Mouse (Mus musculus): ENCODE results near the gene Amacr. TPM values are rescaled to one million over a fixed set of nuclear protein-coding genes. Genes with fewer than 3 reads are reported as not detected.

Amacr gene
- polyA plus RNA-seq, 1 experiment from 2014 or later, result 15.5 TPM

- Histone ChIP-seq H3K4me2 (ENCODE audit: low read depth, low read length) (no peak overlapping the region), H3K4me3 (ENCODE audit: low read depth, low read length) (no peak overlapping the region), H3K4me1 (ENCODE audit: control insufficient read depth, insufficient read depth, low read length) (no peaks in the 10 kb centered on the region), H3K27ac (replicated peaks; ENCODE audit: low read depth, low read length) (no peak overlapping the region), H3K36me3 (replicated peaks; ENCODE audit: control insufficient read depth, insufficient read depth, low read depth, low read length) (no peaks in the 10 kb centered on the region), H3K27me3 (ENCODE audit: control insufficient read depth, insufficient read depth, low read length) (no peaks in the 10 kb centered on the region), H3K9me3 (replicated peaks; ENCODE audit: control insufficient read depth, low read length) (no peaks in the 10 kb centered on the region), H3K9ac (replicated peaks; ENCODE audit: low read length) (no peak overlapping the region)
- ATAC-seq (replicated peaks; ENCODE audit: insufficient number of reproducible peaks, low FRiP score, low TSS enrichment, low read depth) (no peak), DNase-seq (ENCODE audit: low spot score) (no peak)
- WGBS, result 79% methylated on average over 1 of the region's 1 CpGs
These were observed 28.1 kb upstream of the Amacr start for GRCm38 (mm10) chr15:10953465-10953864.

DNA sequence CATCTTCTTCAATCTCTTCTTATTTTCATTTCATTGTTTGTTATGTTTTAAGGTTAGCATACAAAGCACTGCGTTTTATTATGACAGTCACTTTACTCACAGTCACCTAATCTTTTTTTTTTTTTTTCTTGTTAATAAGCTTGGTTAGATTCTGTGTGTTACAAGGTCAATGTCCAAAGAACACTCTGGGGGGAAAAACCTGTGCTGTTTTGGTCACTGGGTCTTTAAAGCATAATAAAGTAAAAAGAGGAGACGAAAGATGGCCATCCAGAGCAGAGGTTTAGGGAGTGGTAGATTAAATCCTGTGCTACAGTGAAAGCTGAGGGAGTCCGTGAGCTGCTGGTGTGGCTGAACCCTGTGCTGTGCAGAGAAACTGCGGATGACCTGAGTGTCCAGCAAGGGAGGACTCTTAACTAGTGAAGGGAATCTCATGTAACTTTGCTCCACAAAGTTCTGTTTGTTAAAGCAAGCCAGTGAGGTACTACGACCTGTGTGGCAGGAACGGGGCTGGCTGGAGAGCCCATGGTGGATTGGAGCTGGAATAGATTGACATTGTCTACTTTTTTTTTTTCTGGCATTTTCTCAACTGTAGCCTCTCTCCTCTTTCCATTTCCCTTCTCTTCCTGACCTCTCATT, 27.1 kb upstream of the Amacr start:
- Histone ChIP-seq H3K9ac (replicated peaks; ENCODE audit: low read length) (no peak overlapping the region), H3K4me2 (ENCODE audit: low read depth, low read length) (no peak overlapping the region), H3K27ac (replicated peaks; ENCODE audit: low read depth, low read length) (no peak overlapping the region), H3K4me3 (ENCODE audit: low read depth, low read length) (no peak overlapping the region), H3K36me3 (replicated peaks; ENCODE audit: control insufficient read depth, insufficient read depth, low read depth, low read length) (no peaks in the 10 kb centered on the region), H3K27me3 (ENCODE audit: control insufficient read depth, insufficient read depth, low read length) (no peaks in the 10 kb centered on the region), H3K9me3 (replicated peaks; ENCODE audit: control insufficient read depth, low read length) (no peaks in the 10 kb centered on the region), H3K4me1 (ENCODE audit: control insufficient read depth, insufficient read depth, low read length) (no peaks in the 10 kb centered on the region)
- ATAC-seq (replicated peaks; ENCODE audit: insufficient number of reproducible peaks, low FRiP score, low TSS enrichment, low read depth), result no peak
- 87% methylated on average over 6 of the region's 6 CpGs for WGBS
- DNase-seq (ENCODE audit: low spot score), result no peak

- H3K9me3 ChIP-seq (replicated peaks; ENCODE audit: control insufficient read depth, low read length), result no peaks in the 10 kb centered on the region
- H3K4me3 ChIP-seq (ENCODE audit: low read depth, low read length), result no peak overlapping the region
- no peaks in the 10 kb centered on the region for H3K27me3 ChIP-seq (ENCODE audit: control insufficient read depth, insufficient read depth, low read length)
- DNase-seq (ENCODE audit: low spot score), result no peak
- no peak overlapping the region for H3K9ac ChIP-seq (replicated peaks; ENCODE audit: low read length)
- H3K27ac ChIP-seq (replicated peaks; ENCODE audit: low read depth, low read length), result no peak overlapping the region
- H3K4me1 ChIP-seq (ENCODE audit: control insufficient read depth, insufficient read depth, low read length), result no peaks in the 10 kb centered on the region
- WGBS, result 65% methylated on average over 5 of the region's 5 CpGs
- no peaks in the 10 kb centered on the region for H3K36me3 ChIP-seq (replicated peaks; ENCODE audit: control insufficient read depth, insufficient read depth, low read depth, low read length)
- H3K4me2 ChIP-seq (ENCODE audit: low read depth, low read length), result no peak overlapping the region
- no peak for ATAC-seq (replicated peaks; ENCODE audit: insufficient number of reproducible peaks, low FRiP score, low TSS enrichment, low read depth)
These were observed 26.4 kb upstream of the Amacr start for GRCm38 (mm10) chr15:10955156-10955555.

- Histone ChIP-seq H3K36me3 (replicated peaks; ENCODE audit: control insufficient read depth, insufficient read depth, low read depth, low read length) (no peaks in the 10 kb centered on the region), H3K27ac (replicated peaks; ENCODE audit: low read depth, low read length) (no peak overlapping the region), H3K27me3 (ENCODE audit: control insufficient read depth, insufficient read depth, low read length) (no peaks in the 10 kb centered on the region), H3K9ac (replicated peaks; ENCODE audit: low read length) (no peak overlapping the region), H3K4me2 (ENCODE audit: low read depth, low read length) (no peak overlapping the region), H3K4me1 (ENCODE audit: control insufficient read depth, insufficient read depth, low read length) (no peaks in the 10 kb centered on the region), H3K9me3 (replicated peaks; ENCODE audit: control insufficient read depth, low read length) (no peaks in the 10 kb centered on the region), H3K4me3 (ENCODE audit: low read depth, low read length) (no peak overlapping the region)
- ATAC-seq (replicated peaks; ENCODE audit: insufficient number of reproducible peaks, low FRiP score, low TSS enrichment, low read depth) (no peak), DNase-seq (ENCODE audit: low spot score) (no peak)
- WGBS, result 64% methylated on average over 3 of the region's 3 CpGs
These were observed 24.9 kb upstream of the Amacr start for GRCm38 (mm10) chr15:10956706-10957105.

DNA sequence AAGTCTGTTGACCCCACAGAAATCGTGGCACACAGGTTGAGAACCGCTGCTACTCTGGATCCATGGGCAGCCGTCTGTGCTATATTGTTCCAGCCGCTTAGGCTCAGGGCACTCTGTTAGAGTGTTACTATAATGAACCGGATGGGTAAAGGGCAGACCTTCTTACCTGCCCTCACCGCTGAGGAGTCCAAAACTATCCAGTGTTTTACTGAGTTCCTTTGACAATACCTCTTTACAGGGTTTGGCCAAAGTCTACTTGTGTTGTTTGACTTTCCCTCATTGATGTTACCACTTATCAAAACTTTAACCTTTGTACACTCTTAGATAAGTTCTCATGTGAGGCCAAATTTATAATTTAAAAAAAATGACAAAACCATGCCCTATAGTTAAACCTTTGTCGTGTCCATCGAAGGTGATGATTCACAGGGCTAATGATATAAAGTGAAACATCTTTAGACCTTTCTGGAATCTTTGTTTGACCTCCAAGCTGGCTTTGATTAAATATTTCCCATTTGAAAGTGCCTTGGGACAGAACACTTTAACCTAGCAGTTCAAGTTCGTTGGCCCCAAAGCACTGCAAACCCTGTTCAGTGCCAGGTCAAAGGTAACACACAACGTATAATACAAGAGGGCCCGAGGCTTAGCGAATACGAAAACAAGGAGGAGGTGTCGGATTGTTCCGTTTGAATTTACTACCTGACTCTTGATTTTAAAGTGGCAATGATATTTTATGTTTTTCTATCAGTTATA, 22.1 kb upstream of the Amacr start:
- Histone ChIP-seq H3K36me3 (replicated peaks; ENCODE audit: control insufficient read depth, insufficient read depth, low read depth, low read length) (no peaks in the 10 kb centered on the region), H3K4me1 (ENCODE audit: control insufficient read depth, insufficient read depth, low read length) (no peaks in the 10 kb centered on the region), H3K27me3 (ENCODE audit: control insufficient read depth, insufficient read depth, low read length) (no peaks in the 10 kb centered on the region), H3K27ac (replicated peaks; ENCODE audit: low read depth, low read length) (no peak overlapping the region), H3K9me3 (replicated peaks; ENCODE audit: control insufficient read depth, low read length) (no peaks in the 10 kb centered on the region), H3K9ac (replicated peaks; ENCODE audit: low read length) (no peak overlapping the region), H3K4me3 (ENCODE audit: low read depth, low read length) (no peak overlapping the region), H3K4me2 (ENCODE audit: low read depth, low read length) (no peak overlapping the region)
- ATAC-seq (replicated peaks; ENCODE audit: insufficient number of reproducible peaks, low FRiP score, low TSS enrichment, low read depth) (no peak), DNase-seq (ENCODE audit: low spot score) (no peak)
- 75% methylated on average over 15 of the region's 15 CpGs for WGBS

GRCm38 (mm10) chr15:10960267-10960666, 21.3 kb upstream of the Amacr start:
- H3K27ac ChIP-seq (replicated peaks; ENCODE audit: low read depth, low read length), result no peak overlapping the region
- 91% methylated on average over 5 of the region's 5 CpGs for WGBS
- no peak for ATAC-seq (replicated peaks; ENCODE audit: insufficient number of reproducible peaks, low FRiP score, low TSS enrichment, low read depth)

GRCm38 (mm10) chr15:10962601-10963000, 19.0 kb upstream of the Amacr start:
- DNase-seq (ENCODE audit: low spot score) (no peak), ATAC-seq (replicated peaks; ENCODE audit: insufficient number of reproducible peaks, low FRiP score, low TSS enrichment, low read depth) (no peak)
- 81% methylated on average over 2 of the region's 2 CpGs for WGBS
- H3K27me3 ChIP-seq (ENCODE audit: control insufficient read depth, insufficient read depth, low read length), result no peaks in the 10 kb centered on the region
- H3K4me3 ChIP-seq (ENCODE audit: low read depth, low read length), result no peak overlapping the region
- no peaks in the 10 kb centered on the region for H3K36me3 ChIP-seq (replicated peaks; ENCODE audit: control insufficient read depth, insufficient read depth, low read depth, low read length)
- no peak overlapping the region for H3K9ac ChIP-seq (replicated peaks; ENCODE audit: low read length)
- no peak overlapping the region for H3K4me2 ChIP-seq (ENCODE audit: low read depth, low read length)
- no peak overlapping the region for H3K27ac ChIP-seq (replicated peaks; ENCODE audit: low read depth, low read length)
- H3K4me1 ChIP-seq (ENCODE audit: control insufficient read depth, insufficient read depth, low read length), result no peaks in the 10 kb centered on the region
- no peaks in the 10 kb centered on the region for H3K9me3 ChIP-seq (replicated peaks; ENCODE audit: control insufficient read depth, low read length)

More at GRCm38 (mm10) chr15:10960267-10960666, 21.3 kb upstream of the Amacr start:
- no peaks in the 10 kb centered on the region for H3K4me1 ChIP-seq (ENCODE audit: control insufficient read depth, insufficient read depth, low read length)
- DNase-seq (ENCODE audit: low spot score), result no peak
- H3K36me3 ChIP-seq (replicated peaks; ENCODE audit: control insufficient read depth, insufficient read depth, low read depth, low read length), result no peaks in the 10 kb centered on the region
- no peaks in the 10 kb centered on the region for H3K27me3 ChIP-seq (ENCODE audit: control insufficient read depth, insufficient read depth, low read length)
- H3K9ac ChIP-seq (replicated peaks; ENCODE audit: low read length), result no peak overlapping the region
- no peak overlapping the region for H3K4me3 ChIP-seq (ENCODE audit: low read depth, low read length)
- no peak overlapping the region for H3K4me2 ChIP-seq (ENCODE audit: low read depth, low read length)
- no peaks in the 10 kb centered on the region for H3K9me3 ChIP-seq (replicated peaks; ENCODE audit: control insufficient read depth, low read length)

- Histone ChIP-seq H3K4me1 (ENCODE audit: control insufficient read depth, insufficient read depth, low read length) (no peaks in the 10 kb centered on the region), H3K9ac (replicated peaks; ENCODE audit: low read length) (no peak overlapping the region), H3K27ac (replicated peaks; ENCODE audit: low read depth, low read length) (no peak overlapping the region), H3K4me2 (ENCODE audit: low read depth, low read length) (no peak overlapping the region), H3K36me3 (replicated peaks; ENCODE audit: control insufficient read depth, insufficient read depth, low read depth, low read length) (no peaks in the 10 kb centered on the region), H3K9me3 (replicated peaks; ENCODE audit: control insufficient read depth, low read length) (no peaks in the 10 kb centered on the region), H3K27me3 (ENCODE audit: control insufficient read depth, insufficient read depth, low read length) (no peaks in the 10 kb centered on the region), H3K4me3 (ENCODE audit: low read depth, low read length) (no peak overlapping the region)
- ATAC-seq (replicated peaks; ENCODE audit: insufficient number of reproducible peaks, low FRiP score, low TSS enrichment, low read depth) (no peak), DNase-seq (ENCODE audit: low spot score) (no peak)
- 68% methylated on average over 3 of the region's 3 CpGs for WGBS
These were observed 12.1 kb upstream of the Amacr start for GRCm38 (mm10) chr15:10969439-10969838.

All from embryonic facial prominence, embryonic 11.5 days (tissue).